Mouse (Mus musculus) liver (tissue): ENCODE results near the gene Mrap2.

ENCODE experiments used
- DNase-seq: peaks from one replicate; pipeline ENCODE4 v3.0.0-alpha.2; 2020; ENCODE audit warnings: mixed read lengths

Mrap2 gene

GRCm38 (mm10) chr9:87182231-87182630, 38.1 kb downstream of the Mrap2 start:
- no peak for DNase-seq

- DNase-seq, result no peak
Measured at GRCm38 (mm10) chr9:87187336-87187735, 43.2 kb downstream of the Mrap2 start.

GRCm38 (mm10) chr9:87193721-87194120, 49.6 kb downstream of the Mrap2 start:
- no peak for DNase-seq

- DNase-seq, result no peak
Measured at GRCm38 (mm10) chr9:87197277-87197676, 53.2 kb downstream of the Mrap2 start.

GRCm38 (mm10) chr9:87198036-87198435, 53.9 kb downstream of the Mrap2 start:
- DNase-seq, result no peak

- no peak for DNase-seq
Measured at GRCm38 (mm10) chr9:87200426-87200825, 56.3 kb downstream of the Mrap2 start.

GRCm38 (mm10) chr9:87200919-87201318, 56.8 kb downstream of the Mrap2 start:
- no peak for DNase-seq

- no peak for DNase-seq
Measured at GRCm38 (mm10) chr9:87202431-87202830, 58.3 kb downstream of the Mrap2 start.

- no peak for DNase-seq
Measured at GRCm38 (mm10) chr9:87210830-87211339, 66.8 kb downstream of the Mrap2 start.

GRCm38 (mm10) chr9:87213204-87213603, 69.1 kb downstream of the Mrap2 start:
- no peak for DNase-seq
